Mouse (Mus musculus) ES-Bruce4 (cell line): Measurements from ENCODE around the gene Ddx52.

Source experiments
- CTCF ChIP-seq: IDR thresholded peaks from one replicate; pipeline ENCODE4 v1.8.1; 2011; ENCODE audit warnings: low read depth, low read length
- POLR2A ChIP-seq: IDR thresholded peaks from one replicate; pipeline ENCODE4 v1.8.1; 2011; ENCODE audit warnings: low read length; ENCODE audit not compliant: insufficient read depth

GRCm38 (mm10) chr11:83995535-83995950 lies 53.7 kb downstream of the Ddx52 start:
- TF ChIP-seq POLR2A: no peak
- no peak for TF ChIP-seq CTCF
